Mouse (Mus musculus) liver, embryonic 16.5 days (tissue): ENCODE measurements around the gene Krt12. TPM values are rescaled to one million over a fixed set of nuclear protein-coding genes. Genes with fewer than 3 reads are reported as not detected.

Source experiments
- ATAC-seq: fragments of 200-750 bp; cut with Nextera tagmentation; 2 replicates; pipeline ENCODE4 v1.8.0; 2017; ENCODE audit warnings: low read depth, mild to moderate bottlenecking, moderate number of reproducible peaks, moderate library complexity
- H3K27ac ChIP-seq: fragments of 300-500 bp; sonication (generic); 2 replicates; pipeline ENCODE4 v1.5.1; 2014; ENCODE audit warnings: mild to moderate bottlenecking, low read length
- H3K27me3 ChIP-seq: fragments of 300-500 bp; sonication (generic); 2 replicates; pipeline ENCODE4 v1.6.1; 2014; ENCODE audit warnings: low read depth, low read length, mixed read lengths; ENCODE audit not compliant: control insufficient read depth, insufficient read depth
- H3K36me3 ChIP-seq: fragments of 300-500 bp; sonication (generic); 2 replicates; pipeline ENCODE4 v1.6.1; 2014; ENCODE audit warnings: mild to moderate bottlenecking; ENCODE audit not compliant: control insufficient read depth, insufficient read depth
- H3K4me1 ChIP-seq: fragments of 300-500 bp; sonication (generic); 2 replicates; pipeline ENCODE4 v1.6.1; 2014; ENCODE audit warnings: low read depth, low read length, mixed read lengths; ENCODE audit not compliant: control insufficient read depth
- H3K4me2 ChIP-seq: fragments of 300-500 bp; sonication (generic); 2 replicates; pipeline ENCODE4 v1.6.1; 2014; ENCODE audit warnings: low read depth, low read length, mixed read lengths
- H3K4me3 ChIP-seq: fragments of 300-500 bp; sonication (generic); 2 replicates; pipeline ENCODE4 v1.5.1; 2014; ENCODE audit warnings: low read depth, mild to moderate bottlenecking, low read length
- H3K9ac ChIP-seq: fragments of 300-500 bp; sonication (generic); 2 replicates; pipeline ENCODE4 v1.6.1; 2014; ENCODE audit warnings: low read depth, low read length
- H3K9me3 ChIP-seq: fragments of 300-500 bp; sonication (generic); replicated peaks from 2 replicates; pipeline ENCODE4 v1.6.1; 2016; ENCODE audit warnings: low read length; ENCODE audit not compliant: control insufficient read depth
- WGBS: fragments of 180-500 bp; shearing (Covaris S2); extraction: QIAGEN DNeasy Blood & Tissue Kit; methylation state at CpG from one replicate; pipeline ENCODE4 v1.1.7; 2014; ENCODE audit not compliant: insufficient replicate concordance; 5-methylcytosine and 5-hydroxymethylcytosine counted together
- polyA plus RNA-seq: library from polyadenylated mRNA; unstranded; fragments of >200 nt; fragmentation: Nextera tagmentation; extraction: Ambion mirVana; gene quantifications from 2 replicates; pipeline ENCODE4 v1.2.1, GENCODE M21; 2015

Krt12 gene
- polyA plus RNA-seq, 1 experiment from 2014 or later: 0.05 TPM

DNA sequence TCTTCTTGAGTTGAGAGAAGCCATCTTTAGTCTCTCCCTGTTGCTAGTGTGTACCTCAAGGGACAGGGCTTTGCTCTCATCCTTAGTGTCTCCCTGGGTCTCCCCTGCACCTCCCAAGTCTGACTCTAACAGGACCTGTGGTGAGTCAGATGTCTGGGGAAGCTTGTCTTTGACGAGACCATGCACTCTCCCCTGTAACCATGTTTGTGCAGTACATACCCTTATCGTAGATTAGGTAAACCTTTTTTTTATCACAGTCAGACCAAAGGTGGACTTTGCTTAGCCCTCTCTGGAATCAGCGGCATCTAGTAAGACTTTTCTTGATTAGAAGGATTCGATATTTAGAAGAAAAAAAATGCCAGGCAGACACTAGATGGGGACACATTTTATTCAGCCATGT, 32.0 kb upstream of the Krt12 start:
- H3K4me1 ChIP-seq: no peaks in the 10 kb centered on the region
- WGBS: 47% methylated on average over 4 of the region's 4 CpGs

GRCm38 (mm10) chr11:99448769-99449168, 26.7 kb upstream of the Krt12 start:
- Histone ChIP-seq H3K27ac (no peak overlapping the region), H3K4me3 (no peak overlapping the region), H3K9ac (no peak overlapping the region), H3K4me2 (no peak overlapping the region), H3K4me1 (no peaks in the 10 kb centered on the region), H3K36me3 (no peaks in the 10 kb centered on the region), H3K9me3 (no peaks in the 10 kb centered on the region), H3K27me3 (no peaks in the 10 kb centered on the region)
- 28% methylated on average over 2 of the region's 2 CpGs for WGBS
- ATAC-seq: no peak

More for the DNA sequence above, 32.0 kb upstream of the Krt12 start:
- Histone ChIP-seq H3K9me3 (no peaks in the 10 kb centered on the region), H3K9ac (no peak overlapping the region), H3K4me2 (no peak overlapping the region), H3K27ac (no peak overlapping the region), H3K36me3 (no peaks in the 10 kb centered on the region), H3K4me3 (no peak overlapping the region), H3K27me3 (no peaks in the 10 kb centered on the region)
- no peak for ATAC-seq

- no peak overlapping the region; the same call in 1 of the 2 replicates for H3K4me2 ChIP-seq
- H3K27me3 ChIP-seq: no peaks in the 10 kb centered on the region
- no peak overlapping the region for H3K4me3 ChIP-seq
- WGBS: 31% methylated on average over 8 of the region's 8 CpGs
- H3K27ac ChIP-seq: peak overlapping the region; percentile 74
- H3K9me3 ChIP-seq: no peaks in the 10 kb centered on the region
- no peak overlapping the region for H3K9ac ChIP-seq
- no peaks in the 10 kb centered on the region for H3K36me3 ChIP-seq
- ATAC-seq: peak; percentile 69
- H3K4me1 ChIP-seq: no peaks in the 10 kb centered on the region
Measured at GRCm38 (mm10) chr11:99441220-99441619, 19.2 kb upstream of the Krt12 start.

GRCm38 (mm10) chr11:99439465-99439864, 17.4 kb upstream of the Krt12 start:
- no peak overlapping the region for H3K4me2 ChIP-seq
- H3K4me3 ChIP-seq: no peak overlapping the region
- H3K36me3 ChIP-seq: no peaks in the 10 kb centered on the region
- H3K9ac ChIP-seq: no peak overlapping the region
- no peaks in the 10 kb centered on the region for H3K9me3 ChIP-seq
- ATAC-seq: no peak
- H3K27ac ChIP-seq: no peak overlapping the region
- 59% methylated on average over 10 of the region's 10 CpGs for WGBS
- no peaks in the 10 kb centered on the region for H3K27me3 ChIP-seq
- no peaks in the 10 kb centered on the region for H3K4me1 ChIP-seq

- Histone ChIP-seq H3K36me3 (no peaks in the 10 kb centered on the region), H3K27ac (no peak within 1 kb of the TSS), H3K4me2 (peak within 1 kb of the TSS; percentile 39), H3K27me3 (no peaks in the 10 kb centered on the region), H3K4me3 (peak within 1 kb of the TSS; percentile 53), H3K9me3 (no peaks in the 10 kb centered on the region), H3K4me1 (no peaks in the 10 kb centered on the region), H3K9ac (peak within 1 kb of the TSS; percentile 25)
- peak; percentile 75; the same call in 1 of the 2 replicates for ATAC-seq
- 35% methylated on average over 10 of the region's 10 CpGs for WGBS
Measured at GRCm38 (mm10) chr11:99437972-99438371, 15.9 kb upstream of the Krt12 start, which contains the start of gene Krt20. TSS of gene Krt20 (minus strand) at chr11:99438150.

GRCm38 (mm10) chr11:99436625-99437024, 14.6 kb upstream of the Krt12 start:
- peak overlapping the region; percentile 26 for H3K4me3 ChIP-seq
- no peak overlapping the region for H3K9ac ChIP-seq
- H3K27me3 ChIP-seq: no peaks in the 10 kb centered on the region
- H3K4me2 ChIP-seq: peak overlapping the region; percentile 39
- no peak for ATAC-seq
- no peaks in the 10 kb centered on the region for H3K36me3 ChIP-seq
- WGBS: 43% methylated on average over 4 of the region's 4 CpGs
- H3K4me1 ChIP-seq: no peaks in the 10 kb centered on the region
- no peaks in the 10 kb centered on the region for H3K9me3 ChIP-seq
- no peak overlapping the region for H3K27ac ChIP-seq

DNA sequence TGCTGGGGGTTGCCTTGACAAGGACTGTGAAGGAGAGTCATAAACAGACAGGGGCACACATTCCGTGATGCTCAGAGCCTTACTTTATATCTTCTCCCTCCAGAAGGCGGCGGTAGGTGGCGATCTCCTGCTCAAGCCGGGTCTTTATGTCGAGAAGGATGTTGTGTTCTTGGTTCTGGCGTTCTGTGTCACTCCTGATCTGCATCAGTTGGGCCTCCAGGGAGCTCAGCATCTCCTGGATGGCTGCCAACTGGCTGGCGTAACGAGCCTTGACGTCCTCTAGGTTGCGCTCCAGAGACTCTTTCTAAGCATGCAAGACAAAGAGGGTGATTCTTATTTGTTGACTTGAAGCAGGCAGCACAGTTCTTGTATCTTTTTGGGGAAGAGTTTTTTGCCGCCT, 8.6 kb upstream of the Krt12 start:
- no peaks in the 10 kb centered on the region for H3K4me1 ChIP-seq
- H3K27ac ChIP-seq: no peak overlapping the region
- no peak overlapping the region for H3K4me3 ChIP-seq
- no peak overlapping the region for H3K4me2 ChIP-seq
- no peaks in the 10 kb centered on the region for H3K36me3 ChIP-seq
- 48% methylated on average over 12 of the region's 12 CpGs for WGBS
- H3K9ac ChIP-seq: no peak overlapping the region
- no peaks in the 10 kb centered on the region for H3K27me3 ChIP-seq
- no peaks in the 10 kb centered on the region for H3K9me3 ChIP-seq
- no peak for ATAC-seq

DNA sequence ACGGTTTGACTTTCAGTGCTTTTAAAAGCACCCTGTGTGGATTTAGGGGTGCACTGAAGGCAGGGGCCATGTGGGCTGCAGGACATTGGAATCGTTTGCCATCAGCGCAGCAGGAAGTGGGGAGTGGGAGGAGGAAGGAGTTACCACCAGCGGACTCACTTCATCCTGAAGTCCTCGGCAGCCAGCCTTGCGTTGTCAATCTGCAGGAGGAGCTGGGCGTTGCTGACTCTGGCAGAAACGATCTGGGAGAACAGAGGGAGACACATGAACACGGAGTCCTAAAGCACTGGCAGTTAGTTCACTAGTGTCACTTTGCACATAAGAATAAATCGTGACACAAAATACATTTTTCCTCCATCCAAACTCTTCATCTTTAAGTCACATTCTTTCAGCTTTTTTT, 1.5 kb downstream of the Krt12 start:
- Histone ChIP-seq H3K36me3 (no peaks in the 10 kb centered on the region), H3K9ac (no peak overlapping the region), H3K4me1 (no peaks in the 10 kb centered on the region), H3K27me3 (no peaks in the 10 kb centered on the region), H3K27ac (no peak overlapping the region), H3K4me3 (no peak overlapping the region), H3K4me2 (no peak overlapping the region), H3K9me3 (no peaks in the 10 kb centered on the region)
- no peak for ATAC-seq
- WGBS: 22% methylated on average over 10 of the region's 10 CpGs

- Histone ChIP-seq H3K4me1 (no peaks in the 10 kb centered on the region), H3K9me3 (no peaks in the 10 kb centered on the region), H3K27ac (no peak overlapping the region), H3K9ac (no peak overlapping the region), H3K4me3 (no peak overlapping the region), H3K27me3 (no peaks in the 10 kb centered on the region), H3K36me3 (no peaks in the 10 kb centered on the region), H3K4me2 (no peak overlapping the region)
- WGBS: 64% methylated on average over 16 of the region's 16 CpGs
- ATAC-seq: no peak
Measured at GRCm38 (mm10) chr11:99417819-99418218, 4.2 kb downstream of the Krt12 start.
